Mouse (Mus musculus) bone marrow macrophage, adult 2 months (primary cell): ENCODE data around the gene Olfr893. TPM values are rescaled to one million over a fixed set of nuclear protein-coding genes. Genes with fewer than 3 reads are reported as not detected.
"Not testable (repeated sequence)": the region's sequence is repeated elsewhere in the genome, so short reads cannot be mapped to it uniquely, and the experiment has no call there.

Experiments used
- H3K27ac ChIP-seq: 2 replicates; pipeline ENCODE4 v1.5.1; 2012; ENCODE audit warnings: low read depth, low read length; ENCODE audit not compliant: insufficient read depth
- H3K4me1 ChIP-seq: 2 replicates; pipeline ENCODE4 v1.6.1; 2012; ENCODE audit warnings: low read length; ENCODE audit not compliant: control insufficient read depth, insufficient read depth
- H3K4me3 ChIP-seq: 2 replicates; pipeline ENCODE4 v1.5.1; 2012; ENCODE audit warnings: mild to moderate bottlenecking, low read length, moderate library complexity; ENCODE audit not compliant: insufficient read depth
- CTCF ChIP-seq: IDR thresholded peaks from 2 replicates; pipeline ENCODE4 v1.5.1; 2012; ENCODE audit warnings: low read depth, mild to moderate bottlenecking, low read length, moderate library complexity
- POLR2A ChIP-seq: IDR thresholded peaks from 2 replicates; pipeline ENCODE4 v1.6.1; 2012; ENCODE audit warnings: mild to moderate bottlenecking, low read depth, low read length, borderline replicate concordance
- polyA plus RNA-seq: library from polyadenylated mRNA; stranded (reverse); fragments of >200 nt; gene quantifications from 2 replicates; pipeline ENCODE4 v1.2.4, GENCODE M21; 2012; ENCODE audit not compliant: missing spikeins, insufficient read depth, insufficient read length

The Olfr893 gene
- polyA plus RNA-seq, result not detected in 2 replicates

DNA sequence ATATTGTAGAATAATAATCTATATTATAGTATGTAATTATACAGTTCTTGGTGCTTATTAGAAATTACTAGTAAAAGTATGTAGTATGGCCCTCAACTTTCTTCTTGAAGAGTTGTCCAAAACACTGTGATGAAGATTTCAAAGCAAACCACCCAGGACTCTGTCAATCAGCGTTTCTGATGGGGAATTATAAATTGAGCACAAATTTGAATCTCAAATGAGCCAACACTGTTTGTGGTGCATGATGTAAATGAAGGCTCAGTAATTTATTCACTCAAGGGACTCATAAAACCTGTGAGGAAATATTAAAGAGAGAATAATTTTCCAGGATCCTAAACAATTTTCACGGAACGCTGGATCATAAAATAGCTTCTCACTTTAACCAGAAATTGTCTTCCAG is at the start of gene Olfr893:
Olfr893 (plus strand) TSS at position 301 of the 400 bp plus-strand sequence.
- TF ChIP-seq POLR2A (no peak), CTCF (no peak)
- H3K4me1 ChIP-seq, result no peaks in the 10 kb centered on the region
- H3K27ac ChIP-seq, result no peak within 1 kb of the TSS
- H3K4me3 ChIP-seq, result no peak within 1 kb of the TSS

DNA sequence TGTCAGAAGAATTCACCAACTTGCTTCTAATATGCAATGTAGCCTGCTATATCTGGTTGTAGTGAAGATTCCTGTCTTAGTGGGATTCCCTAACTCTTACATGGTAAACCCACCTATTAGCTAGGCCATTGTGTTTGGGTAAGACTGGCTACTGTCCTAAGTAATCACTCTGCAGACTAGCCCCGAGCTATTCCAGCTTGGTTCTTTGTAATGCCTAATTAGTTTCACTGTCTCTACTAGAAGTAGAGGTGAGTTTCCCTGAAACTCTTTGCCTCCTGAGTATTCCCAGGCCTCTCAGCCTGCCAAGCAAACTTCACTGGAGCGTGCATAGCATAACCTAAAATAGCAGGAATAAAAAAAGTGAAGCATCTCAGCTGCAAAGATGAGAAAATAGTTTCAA is 39.8 kb upstream of the Olfr893 start:
- H3K4me3 ChIP-seq, H3K27ac ChIP-seq, H3K4me1 ChIP-seq: not testable (repeated sequence)

DNA sequence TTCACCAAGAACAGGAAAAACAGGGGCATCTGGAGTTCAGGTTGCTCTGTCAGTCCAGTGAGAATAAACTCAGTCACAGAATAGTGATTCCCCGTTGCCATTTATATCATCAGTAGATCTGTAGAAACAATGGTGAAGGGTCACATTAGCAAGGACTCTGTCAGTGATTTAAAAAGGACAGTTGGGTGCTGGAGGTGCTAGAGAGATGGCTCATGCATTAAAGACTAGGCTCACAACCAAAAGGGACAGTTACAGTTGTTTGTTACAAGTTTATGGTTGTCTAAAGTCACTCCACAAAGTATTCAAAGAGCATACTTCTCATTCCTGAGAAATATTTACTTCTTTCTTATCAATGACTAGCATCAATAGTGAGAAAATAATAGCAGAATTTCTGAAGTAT is 27.4 kb upstream of the Olfr893 start, which contains the start of gene Olfr891:
Olfr891 (minus strand) TSS at position 101 of the 400 bp plus-strand sequence.
- TF ChIP-seq CTCF, result no peak
- no peak for TF ChIP-seq POLR2A
- H3K4me3 ChIP-seq, result no peak within 1 kb of the TSS

DNA sequence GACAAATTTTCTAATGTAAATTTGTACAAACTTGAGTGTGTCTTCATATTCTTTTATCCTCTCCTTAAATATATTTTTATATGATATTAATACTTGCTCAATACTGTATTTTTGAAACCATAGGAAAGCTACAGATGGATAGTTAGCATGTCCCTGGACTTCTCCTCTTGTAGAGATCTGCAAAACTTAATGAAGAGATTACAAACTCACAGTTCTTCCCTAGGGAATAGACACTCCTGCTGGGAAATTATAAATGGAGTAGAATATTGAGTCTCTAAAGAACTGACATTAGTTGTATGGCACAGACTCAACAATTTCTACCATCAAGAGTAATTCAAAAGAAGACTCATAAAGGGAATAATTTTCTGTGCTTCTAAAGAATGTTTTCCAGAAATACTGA is 9.6 kb downstream of the Olfr893 start, which contains the start of gene Olfr894:
Olfr894 (plus strand) TSS at position 301 of the 400 bp plus-strand sequence.
- H3K27ac ChIP-seq, result no peak within 1 kb of the TSS
- TF ChIP-seq POLR2A, result no peak
- no peak for TF ChIP-seq CTCF
- no peaks in the 10 kb centered on the region for H3K4me1 ChIP-seq
- H3K4me3 ChIP-seq, result no peak within 1 kb of the TSS

More for the DNA sequence above, 27.4 kb upstream of the Olfr893 start, which contains the start of gene Olfr891:
- H3K27ac ChIP-seq, result no peak within 1 kb of the TSS
- no peaks in the 10 kb centered on the region for H3K4me1 ChIP-seq

DNA sequence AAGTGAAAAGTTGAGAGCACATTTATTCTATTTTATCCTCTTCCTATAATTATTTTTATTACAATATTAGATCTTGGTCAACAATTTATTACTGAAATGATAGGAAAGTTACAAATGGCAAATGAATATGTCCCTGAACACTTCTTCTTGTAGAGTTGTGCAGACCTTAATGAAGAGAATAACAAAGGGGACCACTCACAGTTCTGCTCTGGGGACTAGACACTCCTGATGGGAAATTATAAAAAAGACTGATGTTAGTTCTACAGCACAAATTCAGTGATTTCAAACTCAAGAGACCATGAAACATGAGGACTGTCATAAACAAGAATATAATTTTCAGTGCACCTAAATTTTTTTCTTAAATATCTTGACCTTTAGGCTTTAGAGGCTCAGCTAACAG is 44.3 kb downstream of the Olfr893 start, which contains the start of gene Olfr143:
Olfr143 (plus strand) TSS at position 301 of the 400 bp plus-strand sequence.
- H3K4me1 ChIP-seq, result no peaks in the 10 kb centered on the region
- no peak within 1 kb of the TSS for H3K4me3 ChIP-seq
- no peak within 1 kb of the TSS for H3K27ac ChIP-seq
- no peak for TF ChIP-seq CTCF
- TF ChIP-seq POLR2A, result no peak

Other genes with a start within 250 kb of the Olfr893 start
- gene Olfr881, start 216.5 kb upstream of the Olfr893 start, polyA plus RNA-seq, result not detected in 2 replicates
- gene Olfr883, start 182.6 kb upstream of the Olfr893 start, polyA plus RNA-seq, result not detected in 2 replicates
- gene Olfr884, start 161.8 kb upstream of the Olfr893 start, polyA plus RNA-seq, result not detected in 2 replicates
- not detected in 2 replicates for gene Olfr885, start 147.0 kb upstream of the Olfr893 start, polyA plus RNA-seq
- not detected in 2 replicates for gene Olfr887, start 124.3 kb upstream of the Olfr893 start, polyA plus RNA-seq
- gene Olfr888, start 100.2 kb upstream of the Olfr893 start, polyA plus RNA-seq, result not detected in 2 replicates
- gene Olfr889, start 93.2 kb upstream of the Olfr893 start, polyA plus RNA-seq, result not detected in 2 replicates
- gene Olfr890, start 65.8 kb upstream of the Olfr893 start, polyA plus RNA-seq, result not detected in 2 replicates
- not detected in 2 replicates for gene Olfr891, start 27.5 kb upstream of the Olfr893 start, polyA plus RNA-seq
- not detected in 2 replicates for gene Olfr894, start 9.7 kb downstream of the Olfr893 start, polyA plus RNA-seq
- gene Olfr143, start 44.4 kb downstream of the Olfr893 start, polyA plus RNA-seq, result not detected in 2 replicates
- gene Olfr895, start 59.5 kb downstream of the Olfr893 start, polyA plus RNA-seq, result not detected in 2 replicates
- not detected in 2 replicates for gene Olfr896-ps1, start 82.7 kb downstream of the Olfr893 start, polyA plus RNA-seq
- not detected in 2 replicates for gene Olfr25, start 120.7 kb downstream of the Olfr893 start, polyA plus RNA-seq
- not detected in 2 replicates for gene Olfr898, start 140.0 kb downstream of the Olfr893 start, polyA plus RNA-seq
- gene Olfr250, start 158.5 kb downstream of the Olfr893 start, polyA plus RNA-seq, result not detected in 2 replicates
- not detected in 2 replicates for gene Olfr251, start 168.7 kb downstream of the Olfr893 start, polyA plus RNA-seq
- gene Olfr147, start 193.3 kb downstream of the Olfr893 start, polyA plus RNA-seq, result not detected in 2 replicates
- not detected in 2 replicates for gene Olfr901, start 221.1 kb downstream of the Olfr893 start, polyA plus RNA-seq
- not detected in 2 replicates for gene Olfr902, start 239.3 kb downstream of the Olfr893 start, polyA plus RNA-seq